Mouse (Mus musculus) G1E-ER4 (cell line): Measurements from ENCODE around the gene Itgb7. TPM values are rescaled to one million over a fixed set of nuclear protein-coding genes. Genes with fewer than 3 reads are reported as not detected.

ENCODE experiments used
- GATA1 ChIP-seq: IDR thresholded peaks from one replicate; pipeline ENCODE4 v1.8.0; 2012; ENCODE audit warnings: low read length, inconsistent platforms
- polyA plus RNA-seq: library from polyadenylated mRNA; stranded (reverse); fragments of >175 nt; gene quantifications from 2 replicates; pipeline ENCODE4 v1.2.3, GENCODE M21; 2012

Gene Itgb7
- polyA plus RNA-seq, 1 experiment = 36.6 TPM

DNA sequence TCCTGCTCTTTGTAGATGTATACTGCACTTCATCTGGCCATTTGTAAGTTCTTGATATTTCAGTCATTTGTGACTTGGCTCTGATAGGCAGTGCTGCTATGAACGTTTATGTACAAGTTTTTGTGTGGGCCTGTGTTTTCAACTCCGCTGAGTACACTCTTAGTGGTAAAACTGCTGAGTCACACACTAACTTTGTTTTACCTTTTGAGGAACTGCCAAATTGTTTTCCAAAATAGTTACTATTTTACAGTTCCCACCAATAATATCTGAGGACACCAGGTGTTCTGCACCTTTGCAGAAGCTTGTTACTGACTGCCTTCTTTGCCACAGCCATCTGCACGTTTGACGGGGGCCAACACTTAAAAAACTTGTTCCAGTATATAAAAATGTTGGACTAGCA is 37.3 kb downstream of the Itgb7 start:
- no peak for TF ChIP-seq GATA1

GRCm38 (mm10) chr15:102193652-102194051 is 38.1 kb downstream of the Itgb7 start:
- TF ChIP-seq GATA1 = no peak

GRCm38 (mm10) chr15:102192820-102193386 is 38.8 kb downstream of the Itgb7 start:
- no peak for TF ChIP-seq GATA1

- TF ChIP-seq GATA1 = no peak
These were observed 39.4 kb downstream of the Itgb7 start for GRCm38 (mm10) chr15:102192271-102192812.

DNA sequence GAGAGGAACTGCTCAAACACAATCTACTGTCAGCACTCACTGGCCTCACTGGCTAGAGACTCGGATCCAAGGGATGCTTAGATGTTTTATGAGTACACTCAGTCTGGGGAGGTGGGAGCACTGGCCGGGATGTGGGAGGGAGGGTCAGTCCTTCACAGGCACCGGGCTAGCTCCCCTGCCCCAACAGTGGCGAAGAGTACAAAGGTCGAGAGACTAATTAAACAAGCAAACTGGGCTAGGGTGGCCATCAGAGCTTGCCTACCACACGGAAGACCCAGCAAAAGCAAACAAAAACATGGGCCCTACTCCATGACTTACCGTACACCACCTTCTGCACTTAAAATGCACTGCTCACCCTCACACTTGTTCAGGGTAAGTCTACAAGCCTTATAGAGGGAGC is 40.0 kb downstream of the Itgb7 start:
- no peak for TF ChIP-seq GATA1

DNA sequence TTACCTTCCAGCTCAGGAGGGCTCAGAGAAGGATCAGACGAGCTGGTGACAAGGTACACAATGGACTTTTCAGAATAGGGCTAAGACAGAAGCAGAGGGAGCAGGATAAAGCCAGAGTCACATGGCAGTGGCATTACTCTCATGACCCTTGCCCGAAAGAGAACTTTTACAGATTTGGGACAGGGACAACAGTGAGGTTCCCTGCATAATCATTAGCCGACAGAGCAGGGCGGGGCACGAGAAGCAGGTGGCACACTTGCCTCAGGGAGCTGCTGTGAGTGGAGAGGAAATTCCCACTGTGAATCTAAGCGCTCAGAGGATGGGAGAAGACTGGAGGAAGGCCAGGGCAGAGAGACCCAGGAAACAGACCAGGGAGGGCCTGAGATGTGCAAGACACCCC is 42.9 kb downstream of the Itgb7 start:
- TF ChIP-seq GATA1 = no peak

DNA sequence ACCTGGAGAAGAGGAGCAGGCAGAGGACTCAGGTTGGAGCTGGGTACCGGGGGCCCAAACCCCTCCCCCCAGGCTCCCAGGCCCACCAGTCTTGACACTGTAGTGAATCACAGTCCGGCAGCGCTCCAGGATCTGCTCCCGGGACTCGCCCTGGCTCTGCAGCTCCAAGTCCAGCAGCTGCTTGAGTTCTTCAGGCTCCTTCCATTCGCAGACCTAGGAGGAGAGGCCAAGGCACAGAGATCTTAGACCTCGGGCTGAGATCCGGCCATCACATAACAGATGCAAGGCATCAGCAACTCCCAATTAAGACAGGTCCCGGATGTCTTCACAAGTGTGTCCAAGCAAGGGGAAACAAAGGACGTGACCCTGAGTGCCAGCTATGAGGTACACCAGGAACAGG is 43.6 kb downstream of the Itgb7 start:
- no peak for TF ChIP-seq GATA1

DNA sequence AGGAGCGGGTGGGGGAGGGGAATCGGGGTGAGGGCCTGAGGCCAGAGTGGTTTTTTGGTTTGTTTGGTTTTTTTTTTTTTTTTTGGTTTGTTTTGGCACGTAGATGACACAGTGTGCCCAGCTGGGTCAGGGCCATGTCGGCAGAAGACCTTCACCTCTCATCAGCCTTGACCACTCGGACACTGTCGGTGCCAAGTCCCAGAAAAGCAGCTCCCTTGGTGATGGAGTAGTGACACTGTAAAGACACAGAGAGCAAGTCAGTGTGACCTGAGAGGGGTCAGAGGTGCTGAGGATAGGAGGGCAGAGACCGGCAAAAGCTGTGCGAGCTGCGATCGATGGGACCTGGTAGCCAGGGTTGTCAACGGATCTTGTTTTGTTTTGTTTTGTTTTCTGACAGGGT is 45.5 kb downstream of the Itgb7 start:
- no peak for TF ChIP-seq GATA1

- TF ChIP-seq GATA1 = no peak
These were observed 48.7 kb downstream of the Itgb7 start for GRCm38 (mm10) chr15:102183076-102183475.

- TF ChIP-seq GATA1 = no peak
These were observed 51.8 kb downstream of the Itgb7 start for GRCm38 (mm10) chr15:102179924-102180323.

GRCm38 (mm10) chr15:102179106-102179505 is 52.6 kb downstream of the Itgb7 start:
- no peak for TF ChIP-seq GATA1

GRCm38 (mm10) chr15:102178279-102178678 is 53.5 kb downstream of the Itgb7 start:
- no peak for TF ChIP-seq GATA1

- TF ChIP-seq GATA1 = no peak
These were observed 54.3 kb downstream of the Itgb7 start for GRCm38 (mm10) chr15:102177417-102177816.

DNA sequence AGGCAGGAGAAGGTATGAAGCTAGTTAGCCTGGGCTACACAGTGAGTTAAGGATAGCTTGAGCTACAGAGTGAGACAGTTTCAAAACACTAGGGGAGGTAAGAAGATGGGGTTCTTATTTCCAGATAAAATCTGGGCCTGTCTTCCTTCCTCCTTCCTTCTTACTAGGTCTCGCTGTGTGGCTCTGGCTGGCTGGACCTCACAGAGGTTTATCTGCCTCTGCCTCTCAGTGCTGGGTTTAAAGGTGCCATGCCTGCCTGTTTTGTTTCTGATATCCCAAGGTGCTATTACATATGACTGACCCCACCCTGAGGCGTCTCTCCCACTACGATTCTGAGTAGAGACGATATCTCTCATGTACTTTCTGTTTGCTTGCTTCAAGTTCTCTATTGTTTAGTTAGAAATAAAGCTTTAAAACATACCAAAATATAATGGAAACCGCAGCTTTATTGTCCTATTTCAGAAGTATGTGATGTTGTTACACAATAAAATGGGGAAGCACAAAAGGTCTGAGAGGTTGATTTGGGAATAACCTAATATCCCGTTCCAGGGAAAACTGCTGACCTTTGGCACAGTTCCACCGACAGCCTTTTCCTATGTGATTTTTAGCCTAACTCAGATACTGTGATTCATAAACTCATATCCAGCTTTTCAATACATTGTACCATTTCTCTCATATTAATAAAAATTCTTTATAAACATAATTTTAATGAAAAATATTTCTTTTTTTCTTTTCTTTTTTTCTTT is 55.0 kb downstream of the Itgb7 start:
- TF ChIP-seq GATA1 = no peak

- TF ChIP-seq GATA1 = no peak
These were observed 55.9 kb downstream of the Itgb7 start for GRCm38 (mm10) chr15:102175736-102176319.

GRCm38 (mm10) chr15:102173581-102173980 is 58.2 kb downstream of the Itgb7 start:
- TF ChIP-seq GATA1 = no peak

DNA sequence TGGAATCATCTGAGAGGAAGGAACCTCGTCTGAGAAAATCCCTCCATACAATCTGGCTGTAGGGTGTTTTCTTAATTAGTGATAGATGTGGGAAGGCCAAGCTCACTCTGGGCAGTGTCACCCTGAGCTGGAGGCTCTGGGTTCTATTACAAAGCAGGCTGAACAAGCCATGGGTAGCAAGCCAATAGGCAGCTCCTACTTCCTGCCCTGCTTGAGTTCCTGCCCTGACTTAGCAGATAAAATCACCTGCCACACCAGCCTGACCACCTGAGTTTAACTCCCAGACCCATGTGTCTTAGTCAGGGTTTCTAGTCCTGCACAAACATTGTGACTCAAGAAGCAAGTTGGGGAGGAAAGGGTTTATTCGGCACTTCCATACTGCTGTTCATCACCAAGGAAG is 62.7 kb downstream of the Itgb7 start:
- TF ChIP-seq GATA1 = no peak
